Mouse (Mus musculus) heart, postnatal 0 days (tissue): ENCODE data around the gene Iffo2.

Source experiments
- CTCF ChIP-seq: IDR thresholded peaks from 2 replicates; pipeline ENCODE4 v1.5.1; 2016; ENCODE audit warnings: antibody characterized with exemption, control low read depth, low read depth
- EP300 ChIP-seq: IDR thresholded peaks from 2 replicates; pipeline ENCODE4 v1.6.1; 2016; ENCODE audit warnings: antibody characterized with exemption, low read depth

GRCm38 (mm10) chr4:139640333-139640732, 110.0 kb downstream of the Iffo2 start:
- TF ChIP-seq CTCF = no peak
- no peak for TF ChIP-seq EP300
